11 mouse cellular contexts compared by ENCODE assay signal in genomic region chr4:40264321-40264720, GRCm38 (mm10).
"Had no signal": no experiment of that assay in that cellular context is flagged by ENCODE, and none has a peak within 500 bp of the region (broad histone marks: within the 10 kb centered on the region; RNA-seq: fewer than 3 reads in every experiment).

No protein-coding gene starts in this region.

- DNase-seq: gastrocnemius, postnatal 14 days; gastrocnemius, postnatal 36 days; heart, adult 2 months; heart, postnatal 14 days; heart, postnatal 36 days; kidney, adult 18-20 months; kidney, adult 8-10 months; kidney, postnatal 10 days; kidney, postnatal 25 days; kidney, postnatal 4 days; liver had no signal
